In genomic region chr19:23816762-23817161, GRCm38 (mm10) we compare ENCODE assay signal across 11 mouse cellular contexts.
"Had no signal": no experiment of that assay in that cellular context is flagged by ENCODE, and none has a peak within 500 bp of the region (broad histone marks: within the 10 kb centered on the region; RNA-seq: fewer than 3 reads in every experiment).

No protein-coding gene starts in this region.

- H3K9me3 ChIP-seq: limb, embryonic 10.5 days; liver, embryonic 15.5 days; midbrain, embryonic 13.5 days had no signal

- ATAC-seq: lung, postnatal 0 days; midbrain, embryonic 13.5 days had no signal

- H3K36me3 ChIP-seq: limb, embryonic 10.5 days; liver, embryonic 15.5 days had no signal

- H3K9ac ChIP-seq: liver, embryonic 15.5 days; midbrain, embryonic 13.5 days had no signal

- H3K4me2 ChIP-seq: liver, embryonic 11.5 days; liver, embryonic 15.5 days; midbrain, embryonic 13.5 days had no signal

- H3K4me3 ChIP-seq: left cerebral cortex, adult 2 months; limb, embryonic 10.5 days; liver, embryonic 15.5 days; midbrain, embryonic 13.5 days had no signal

- H3K27me3 ChIP-seq: liver, embryonic 15.5 days; midbrain, embryonic 13.5 days had no signal

- H3K4me1 ChIP-seq: limb, embryonic 10.5 days; liver, embryonic 15.5 days had no signal

- H3K27ac ChIP-seq: left cerebral cortex, adult 2 months; limb, embryonic 10.5 days; liver, embryonic 15.5 days; midbrain, embryonic 13.5 days; stomach, postnatal 0 days had no signal

- DNase-seq: kidney, postnatal 14 days; lung, adult 2 months; lung, postnatal 36 days; thymus, postnatal 4 days had no signal
